Mouse (Mus musculus): ENCODE results near the gene Dok3. TPM values are rescaled to one million over a fixed set of nuclear protein-coding genes. Genes with fewer than 3 reads are reported as not detected.
A peak's percentile ranks its signal among the peaks of the same experiment; 100 is the strongest.

The Dok3 gene
- total RNA-seq, 2 experiments from 2014 or later, result 1.5 to 1.8 TPM

DNA sequence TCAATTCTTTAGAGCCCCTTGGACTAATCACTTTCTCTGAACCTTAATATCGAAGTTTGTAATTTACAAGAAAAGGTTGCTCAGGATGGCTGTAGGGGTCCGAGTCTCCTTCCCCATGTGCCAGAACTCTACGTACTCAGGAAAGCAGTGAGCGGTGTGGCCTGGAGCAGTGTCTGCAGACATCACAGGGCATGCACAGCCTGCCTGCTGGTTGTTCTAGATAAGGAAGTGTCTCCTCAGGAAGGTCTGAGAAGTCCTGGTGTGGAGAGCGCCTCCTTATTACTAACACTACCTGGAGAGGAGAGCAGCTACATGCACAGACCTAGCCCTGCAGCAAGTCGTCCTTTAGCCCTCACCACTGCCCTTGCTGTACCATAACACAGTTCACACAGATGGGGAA is 15.7 kb upstream of the Dok3 start:
- ATAC-seq (replicated peaks; ENCODE audit: low FRiP score, low TSS enrichment, poor library complexity, severe bottlenecking), result peak; percentile 68

GRCm38 (mm10) chr13:55543447-55543846 is 14.4 kb upstream of the Dok3 start:
- no peak for ATAC-seq (replicated peaks; ENCODE audit: low FRiP score, low TSS enrichment, poor library complexity, severe bottlenecking)

- no peak for ATAC-seq (replicated peaks; ENCODE audit: low FRiP score, low TSS enrichment, poor library complexity, severe bottlenecking)
Observed at GRCm38 (mm10) chr13:55542891-55543290, 13.8 kb upstream of the Dok3 start.

- no peak for ATAC-seq (replicated peaks; ENCODE audit: low FRiP score, low TSS enrichment, poor library complexity, severe bottlenecking)
Observed at GRCm38 (mm10) chr13:55540933-55541332, 11.8 kb upstream of the Dok3 start.

DNA sequence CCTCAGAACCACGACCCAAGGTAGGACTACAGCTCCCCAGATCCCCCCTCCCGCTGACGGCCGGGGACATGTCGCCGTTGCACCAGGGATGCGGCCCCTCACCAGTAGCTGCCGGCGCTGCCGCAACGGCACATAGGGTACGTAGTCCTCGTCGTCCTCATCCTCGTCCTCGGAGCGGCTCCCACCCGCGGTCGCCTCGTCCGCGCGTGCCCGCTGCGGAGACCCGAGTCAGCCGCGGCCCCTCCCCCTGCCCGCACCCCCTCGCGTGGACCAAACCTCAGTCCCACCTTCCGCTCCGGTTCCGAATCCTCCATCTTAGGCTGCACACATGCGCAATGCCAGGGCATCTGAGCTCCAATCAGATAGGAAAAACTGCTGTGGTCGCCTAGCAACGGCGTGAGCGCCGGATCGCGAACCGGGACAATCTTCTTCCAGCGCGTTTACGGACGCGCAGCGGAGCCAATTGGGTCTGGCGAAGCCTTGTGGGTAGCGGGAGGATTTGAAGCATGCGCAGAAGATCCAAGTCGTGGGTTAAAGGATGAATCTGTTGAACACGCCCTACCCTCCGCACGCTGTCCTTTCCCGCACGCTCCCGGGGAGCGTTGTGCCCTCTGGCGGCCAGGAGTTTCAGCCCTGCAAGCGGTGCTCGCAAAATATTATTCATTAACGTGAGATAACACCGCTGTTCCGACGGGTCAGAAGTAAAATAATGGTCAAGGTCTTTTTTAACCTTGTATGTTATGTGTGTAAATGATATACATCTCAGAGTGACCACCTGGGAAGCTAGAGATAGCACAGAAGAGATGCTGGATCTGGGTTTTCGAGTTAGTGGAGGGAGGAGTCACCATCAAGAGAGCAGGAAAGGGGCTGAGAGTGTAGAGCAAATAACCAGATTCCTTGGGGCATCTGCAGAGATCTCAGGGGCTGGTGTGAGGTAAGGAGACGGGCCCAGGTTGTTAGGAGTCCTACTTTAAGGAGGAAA is 7.4 kb upstream of the Dok3 start, which contains the start of gene Ddx41:
Gene Ddx41 (minus strand): TSS at position 465 of the 982 bp plus-strand sequence.
- peak; percentile 90 for ATAC-seq (replicated peaks; ENCODE audit: low FRiP score, low TSS enrichment, poor library complexity, severe bottlenecking)

GRCm38 (mm10) chr13:55535796-55536193 is 6.7 kb upstream of the Dok3 start:
- ATAC-seq (replicated peaks; ENCODE audit: low FRiP score, low TSS enrichment, poor library complexity, severe bottlenecking), result peak; percentile 7

DNA sequence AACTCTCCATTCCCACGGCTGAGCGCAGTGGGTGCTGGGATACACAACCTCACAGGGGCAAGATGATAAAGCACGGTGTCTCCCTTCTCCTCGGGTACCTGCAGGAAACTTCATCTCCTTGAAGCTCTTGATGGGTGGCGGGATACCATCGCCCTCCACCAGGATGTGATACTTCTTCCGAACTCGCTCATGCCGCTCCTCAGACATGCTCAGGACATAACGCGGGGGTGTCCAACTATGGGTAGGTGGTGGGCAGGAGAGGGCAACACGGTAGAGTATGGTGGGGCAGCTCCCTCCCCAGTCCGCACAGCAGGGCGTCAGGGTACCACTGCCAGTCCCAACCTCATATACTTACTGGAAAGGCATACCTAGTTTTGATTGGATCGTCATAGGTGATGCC is 6.1 kb upstream of the Dok3 start:
- no peak for ATAC-seq (replicated peaks; ENCODE audit: low FRiP score, low TSS enrichment, poor library complexity, severe bottlenecking)

DNA sequence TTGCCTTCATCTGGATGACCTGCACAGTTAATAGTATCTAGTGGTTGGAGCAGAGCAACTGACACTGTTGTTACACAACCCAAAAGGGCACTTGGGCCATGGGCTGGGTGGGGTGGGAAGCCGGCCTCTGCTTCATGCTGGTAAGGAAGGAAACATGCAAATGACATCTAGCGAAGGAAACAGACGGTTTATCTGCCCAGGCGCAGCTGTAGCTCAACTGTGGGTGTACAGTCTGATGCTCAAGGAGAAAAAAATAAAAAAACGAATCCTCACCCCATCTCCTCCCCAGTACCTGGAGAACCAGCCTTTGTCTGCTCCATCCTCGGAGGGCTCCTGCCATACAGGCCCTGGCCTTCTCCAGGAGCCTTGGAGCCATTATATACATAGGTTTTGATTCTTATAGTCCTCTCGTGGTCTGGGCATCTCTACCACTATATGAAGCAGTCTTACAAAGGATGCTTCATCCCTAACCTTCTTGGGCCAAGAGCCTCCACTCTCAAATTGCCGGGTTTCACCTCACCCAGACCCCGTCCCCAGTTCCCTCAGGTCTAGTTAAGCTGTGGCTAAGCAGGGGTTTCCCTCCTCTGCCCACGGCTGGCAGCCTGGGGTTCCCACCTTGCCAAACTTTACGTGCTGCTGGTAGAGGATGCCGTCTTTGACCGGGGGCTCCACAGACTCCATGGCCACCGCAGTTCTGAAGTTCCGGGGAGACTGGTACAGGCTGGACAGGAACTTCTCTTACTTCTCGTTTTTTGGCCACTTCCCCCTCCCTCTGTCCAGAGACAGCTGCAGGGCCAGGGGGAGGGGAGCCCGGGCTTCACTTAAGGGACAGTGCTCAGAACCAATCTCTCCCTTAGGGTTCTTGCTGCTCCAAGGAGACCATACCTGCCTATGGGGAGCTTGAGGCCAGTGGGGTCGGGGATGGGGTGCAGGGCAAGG is 993 bp downstream of the Dok3 start:
- ATAC-seq (replicated peaks; ENCODE audit: low FRiP score, low TSS enrichment, poor library complexity, severe bottlenecking), result peak; percentile 65

- ATAC-seq (replicated peaks; ENCODE audit: low FRiP score, low TSS enrichment, poor library complexity, severe bottlenecking), result no peak
Observed at GRCm38 (mm10) chr13:55527212-55527611, 1.9 kb downstream of the Dok3 start.

- 0 out of 2 replicates have a peak, but pooled peaks have one; percentile 20 for ATAC-seq (replicated peaks; ENCODE audit: low FRiP score, low TSS enrichment, poor library complexity, severe bottlenecking)
Observed at GRCm38 (mm10) chr13:55525733-55526553, 3.2 kb downstream of the Dok3 start.

DNA sequence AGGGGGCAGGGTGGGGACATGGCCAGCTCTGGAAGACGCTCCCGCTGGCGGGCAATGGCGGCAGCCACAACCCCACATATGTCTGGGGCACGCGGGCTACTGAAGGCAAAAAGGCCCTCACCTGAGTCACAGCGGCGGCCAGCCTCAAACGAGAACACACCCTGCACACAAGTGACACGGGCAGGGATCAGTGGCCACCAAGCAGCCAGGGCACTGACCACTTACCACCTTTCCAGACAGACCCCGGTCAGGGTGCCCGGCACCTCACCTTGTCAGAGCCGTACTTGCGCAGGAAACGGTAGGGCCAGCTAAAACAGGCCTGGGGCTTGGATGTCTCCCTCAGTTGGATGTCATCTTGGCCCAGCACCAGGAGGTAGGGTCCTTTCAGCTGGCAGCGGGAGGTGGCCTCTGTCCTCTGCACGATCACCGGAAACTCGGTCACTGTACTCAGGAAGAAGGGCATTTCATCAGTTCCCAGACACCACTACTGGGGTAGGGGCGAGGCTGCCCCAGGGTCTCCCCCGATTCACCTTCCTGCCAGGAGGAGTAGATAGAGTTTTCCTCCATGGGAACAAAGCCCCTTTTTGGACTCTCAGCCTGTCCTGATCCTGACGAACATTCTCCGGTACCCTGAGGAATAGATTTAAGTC is 5.0 kb downstream of the Dok3 start:
- no peak for ATAC-seq (replicated peaks; ENCODE audit: low FRiP score, low TSS enrichment, poor library complexity, severe bottlenecking)

DNA sequence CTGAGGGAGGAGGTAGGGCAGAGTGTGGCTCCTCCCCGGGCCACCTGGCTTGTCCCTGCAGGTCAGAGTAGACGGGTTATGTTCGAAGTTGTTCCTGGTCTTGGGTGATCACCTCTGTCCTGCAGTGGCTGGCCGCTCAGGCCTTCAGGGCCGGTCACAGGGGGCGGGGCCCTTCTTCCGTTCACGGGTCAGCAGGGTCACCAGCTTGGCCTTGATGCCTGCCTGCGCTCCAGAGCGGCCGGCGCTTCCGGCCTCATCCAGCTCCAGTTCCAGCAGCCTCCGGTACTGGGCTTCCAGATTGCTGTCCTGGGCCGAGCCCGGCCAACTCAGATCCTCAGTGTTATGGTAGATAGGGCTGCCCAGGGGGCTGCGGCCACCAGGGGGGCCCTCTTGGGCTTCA is 5.8 kb downstream of the Dok3 start:
- ATAC-seq (replicated peaks; ENCODE audit: low FRiP score, low TSS enrichment, poor library complexity, severe bottlenecking), result no peak

- ATAC-seq (replicated peaks; ENCODE audit: low FRiP score, low TSS enrichment, poor library complexity, severe bottlenecking), result no peak
Observed at GRCm38 (mm10) chr13:55522730-55523129, 6.4 kb downstream of the Dok3 start.

DNA sequence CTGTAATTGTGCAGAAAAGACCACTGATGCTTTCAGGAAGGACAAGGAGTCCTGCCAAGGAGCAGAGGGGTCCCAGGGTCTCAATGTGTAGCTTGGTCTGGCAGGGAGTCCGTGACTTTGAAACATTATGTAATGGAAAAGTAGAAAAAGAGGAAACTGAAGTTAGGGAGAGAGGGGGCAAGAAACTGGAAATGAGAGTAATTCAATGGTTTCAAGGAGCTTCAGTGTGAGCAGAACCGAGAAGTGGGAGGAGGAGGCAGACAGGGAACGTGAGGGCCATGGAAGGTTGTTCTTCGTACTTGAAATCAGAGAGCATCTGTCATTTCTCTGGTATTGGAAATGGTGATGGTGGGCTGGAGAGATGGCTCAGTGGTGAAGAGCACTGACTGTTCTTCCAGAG is 9.5 kb downstream of the Dok3 start:
- ATAC-seq (replicated peaks; ENCODE audit: low FRiP score, low TSS enrichment, poor library complexity, severe bottlenecking), result no peak

DNA sequence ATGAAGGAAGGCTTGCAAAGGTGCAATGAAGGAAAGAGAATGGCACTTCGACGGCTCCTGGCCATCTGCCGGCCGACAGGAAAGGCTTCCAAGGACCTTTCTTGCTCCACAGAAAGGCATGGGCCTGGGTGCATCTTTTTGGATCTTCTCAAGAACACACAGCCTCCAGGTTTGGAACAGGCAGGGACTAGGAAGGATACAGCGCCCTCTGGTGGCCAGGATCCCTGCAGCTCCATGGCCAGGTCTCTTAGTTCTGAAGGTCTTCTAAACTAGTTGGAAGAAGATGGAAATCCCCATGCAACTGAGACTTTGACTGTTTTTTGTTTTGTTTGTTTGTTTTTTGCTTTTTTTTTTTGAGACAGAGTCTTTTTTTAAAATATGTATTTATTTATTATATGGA is 12.1 kb downstream of the Dok3 start:
- peak; percentile 51; the same call in 1 of the 2 replicates for ATAC-seq (replicated peaks; ENCODE audit: low FRiP score, low TSS enrichment, poor library complexity, severe bottlenecking)

GRCm38 (mm10) chr13:55513828-55514227 is 15.3 kb downstream of the Dok3 start:
- ATAC-seq (replicated peaks; ENCODE audit: low FRiP score, low TSS enrichment, poor library complexity, severe bottlenecking), result no peak

GRCm38 (mm10) chr13:55513111-55513748 is 15.9 kb downstream of the Dok3 start, which contains the start of gene Pdlim7:
TSS of gene Pdlim7 (minus strand) at chr13:55513676.
- peak; percentile 62 for ATAC-seq (replicated peaks; ENCODE audit: low FRiP score, low TSS enrichment, poor library complexity, severe bottlenecking)

DNA sequence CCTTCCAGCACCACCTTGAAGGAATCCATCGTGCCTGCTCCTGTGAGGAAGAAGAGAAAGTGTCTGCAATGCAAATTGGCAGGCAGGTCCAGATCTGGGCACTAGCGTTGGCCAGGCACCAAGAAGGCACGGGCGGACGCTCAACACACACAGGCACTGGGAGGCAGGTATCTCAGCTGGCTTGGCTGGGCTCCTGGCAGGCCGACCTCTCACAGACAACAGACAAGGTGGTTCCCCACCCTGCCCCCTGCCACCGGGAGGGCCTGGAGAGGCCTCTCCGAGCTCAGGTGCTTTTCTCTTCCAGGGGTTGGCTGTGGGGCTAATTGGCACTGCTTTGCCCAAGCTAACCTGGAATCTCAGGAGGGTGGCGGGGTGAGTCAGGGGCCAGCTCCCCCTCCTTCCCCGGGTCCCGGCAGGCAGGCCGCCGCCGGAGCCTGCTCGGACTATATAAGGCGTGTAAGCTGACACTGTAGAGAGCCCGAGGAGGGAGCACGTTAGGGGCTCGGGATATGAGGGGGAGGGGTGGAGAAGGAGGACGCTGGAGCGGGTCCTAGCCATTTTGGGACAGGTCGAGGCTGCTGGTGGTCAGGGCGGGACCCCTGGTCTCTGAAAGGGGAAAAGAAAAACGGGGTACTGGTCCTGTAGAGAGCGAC is 16.6 kb downstream of the Dok3 start:
- ATAC-seq (replicated peaks; ENCODE audit: low FRiP score, low TSS enrichment, poor library complexity, severe bottlenecking), result no peak
